Mouse (Mus musculus) forebrain, postnatal 0 days (tissue): ENCODE measurements at regions not wholly inside any gene's neighbourhood (a gene's known extent, or its start where the extent isn't known, plus 50 kb on each side); places are given as distances from the start of the nearest gene placed in this dataset.
A peak's percentile ranks its signal among the peaks of the same experiment; 100 is the strongest.

Source experiments
- ATAC-seq: fragments of 200-750 bp; cut with Nextera tagmentation; 2 replicates; pipeline ENCODE4 v1.8.0; 2017; ENCODE audit warnings: mild to moderate bottlenecking, moderate library complexity
- DNase-seq: peaks from one replicate; pipeline ENCODE4 v3.0.0-alpha.2; 2015
- H3K27ac ChIP-seq: fragments of 300-500 bp; sonication (generic); 2 replicates; pipeline ENCODE4 v1.5.1; 2014; ENCODE audit warnings: low read depth, mild to moderate bottlenecking, antibody characterized with exemption, low read length, moderate library complexity, mixed read lengths
- H3K27me3 ChIP-seq: fragments of 300-500 bp; sonication (generic); 2 replicates; pipeline ENCODE4 v1.6.1; 2014; ENCODE audit warnings: mild to moderate bottlenecking, low read length, mixed read lengths; ENCODE audit not compliant: insufficient read depth
- H3K36me3 ChIP-seq: fragments of 300-500 bp; sonication (generic); 2 replicates; pipeline ENCODE4 v1.6.1; 2014; ENCODE audit warnings: mild to moderate bottlenecking, moderate library complexity; ENCODE audit not compliant: insufficient read depth
- H3K4me1 ChIP-seq: fragments of 300-500 bp; sonication (generic); 2 replicates; pipeline ENCODE4 v1.6.1; 2014; ENCODE audit warnings: antibody characterized with exemption; ENCODE audit not compliant: insufficient read depth
- H3K4me2 ChIP-seq: fragments of 300-500 bp; sonication (generic); 2 replicates; pipeline ENCODE4 v1.6.1; 2014; ENCODE audit warnings: low read depth, mild to moderate bottlenecking, moderate library complexity
- H3K4me3 ChIP-seq: fragments of 300-500 bp; sonication (generic); 2 replicates; pipeline ENCODE4 v1.5.1; 2014; ENCODE audit warnings: low read depth, low read length, mixed read lengths
- H3K9ac ChIP-seq: fragments of 300-500 bp; sonication (generic); 2 replicates; pipeline ENCODE4 v1.6.1; 2014; ENCODE audit warnings: mild to moderate bottlenecking
- H3K9me3 ChIP-seq: fragments of 300-500 bp; sonication (generic); 2 replicates; pipeline ENCODE4 v1.6.1; 2016; ENCODE audit warnings: low read length
- CTCF ChIP-seq: sonication (generic); IDR thresholded peaks from 2 replicates; pipeline ENCODE4 v1.5.1; 2016; ENCODE audit warnings: antibody characterized with exemption, control low read depth, low read depth
- WGBS: fragments of 180-500 bp; shearing (Covaris S2); extraction: QIAGEN DNeasy Blood & Tissue Kit; methylation state at CpG from one replicate; pipeline ENCODE4 v1.1.7; 2014; 5-methylcytosine and 5-hydroxymethylcytosine counted together

- Histone ChIP-seq H3K9ac (no peak overlapping the region), H3K36me3 (no peaks in the 10 kb centered on the region), H3K27ac (no peak overlapping the region), H3K4me1 (no peaks in the 10 kb centered on the region), H3K4me3 (no peak overlapping the region), H3K9me3 (no peaks in the 10 kb centered on the region), H3K4me2 (no peak overlapping the region), H3K27me3 (no peaks in the 10 kb centered on the region)
- WGBS = 82% methylated on average over 2 of the region's 2 CpGs
- TF ChIP-seq CTCF = 0 out of 2 replicates have a peak, but pooled peaks have one; percentile 3
- no peak for ATAC-seq
- no peak for DNase-seq
These were observed 87.6 kb upstream of the Hand1 start for GRCm38 (mm10) chr11:57920263-57920662.

DNA sequence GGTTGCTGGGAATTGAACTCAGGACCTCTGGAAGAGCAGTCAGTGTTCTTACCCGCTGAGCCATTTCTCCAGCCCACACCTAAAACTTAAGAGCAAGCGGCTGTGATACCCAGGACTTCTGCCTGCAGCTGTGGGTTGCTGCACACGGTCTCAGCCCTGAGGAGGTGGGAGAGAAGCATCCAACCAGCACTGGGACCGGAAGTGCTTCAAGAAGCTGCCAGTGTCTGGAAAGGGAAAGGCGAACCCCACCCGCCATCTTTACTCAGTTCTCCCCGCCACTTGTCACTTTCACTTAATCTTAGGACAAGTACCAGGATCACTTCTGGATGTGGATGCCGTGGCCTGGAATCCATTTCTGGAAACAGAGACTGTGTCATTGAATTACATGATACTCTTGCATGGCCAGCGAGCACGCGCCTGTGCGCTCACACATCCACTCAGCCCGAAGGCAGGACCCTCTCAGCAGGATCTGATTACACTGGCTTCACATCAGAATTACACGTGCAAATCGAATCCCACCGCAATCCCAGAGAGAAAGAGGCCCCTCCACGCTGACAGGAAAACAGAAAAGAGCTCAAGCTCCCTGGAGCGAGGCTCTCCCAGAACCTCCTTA is 85.9 kb upstream of the Hand1 start:
- DNase-seq (no peak), ATAC-seq (no peak)
- Histone ChIP-seq H3K4me3 (no peak overlapping the region), H3K4me2 (no peak overlapping the region), H3K9ac (no peak overlapping the region), H3K27me3 (no peaks in the 10 kb centered on the region), H3K9me3 (no peaks in the 10 kb centered on the region), H3K4me1 (no peaks in the 10 kb centered on the region), H3K27ac (no peak overlapping the region), H3K36me3 (no peaks in the 10 kb centered on the region)
- WGBS = 88% methylated on average over 18 of the region's 18 CpGs
- TF ChIP-seq CTCF = no peak

DNA sequence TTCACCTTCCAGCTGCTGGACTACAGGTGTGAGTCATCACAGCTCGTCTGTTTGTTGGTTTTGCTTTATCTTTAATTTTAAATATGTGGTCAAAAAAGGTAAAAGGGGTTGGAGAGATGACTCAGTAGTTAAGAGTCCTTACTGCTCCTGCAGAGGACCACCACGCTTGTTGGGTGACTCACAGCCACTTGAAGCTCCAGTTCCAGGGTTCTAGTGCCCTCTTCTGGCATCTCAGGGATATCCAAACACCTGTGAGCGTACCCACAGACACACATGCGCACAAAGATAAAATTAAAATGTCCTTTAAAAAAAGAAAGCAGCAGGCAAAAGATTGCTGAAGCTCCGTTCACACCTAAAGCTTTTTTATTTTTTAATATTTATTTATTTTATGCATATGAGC is 85.4 kb upstream of the Hand1 start:
- ATAC-seq = no peak

GRCm38 (mm10) chr11:57916016-57916415 is 83.4 kb upstream of the Hand1 start:
- no peak overlapping the region for H3K4me2 ChIP-seq
- H3K27me3 ChIP-seq = no peaks in the 10 kb centered on the region
- WGBS = 49% methylated on average over 6 of the region's 6 CpGs
- no peaks in the 10 kb centered on the region for H3K9me3 ChIP-seq
- no peak overlapping the region for H3K4me3 ChIP-seq
- no peaks in the 10 kb centered on the region for H3K36me3 ChIP-seq
- DNase-seq = no peak
- TF ChIP-seq CTCF = no peak
- no peak for ATAC-seq
- no peak overlapping the region for H3K27ac ChIP-seq
- no peaks in the 10 kb centered on the region for H3K4me1 ChIP-seq
- H3K9ac ChIP-seq = no peak overlapping the region

More for the DNA sequence above, 85.4 kb upstream of the Hand1 start:
- H3K9ac ChIP-seq = no peak overlapping the region
- H3K36me3 ChIP-seq = no peaks in the 10 kb centered on the region
- H3K4me1 ChIP-seq = no peaks in the 10 kb centered on the region
- no peak for DNase-seq
- H3K4me3 ChIP-seq = no peak overlapping the region
- 75% methylated on average over 5 of the region's 5 CpGs for WGBS
- H3K27ac ChIP-seq = no peak overlapping the region
- H3K27me3 ChIP-seq = no peaks in the 10 kb centered on the region
- 0 out of 2 replicates have a peak, but pooled peaks have one; percentile 7 for TF ChIP-seq CTCF
- no peaks in the 10 kb centered on the region for H3K9me3 ChIP-seq
- no peak overlapping the region for H3K4me2 ChIP-seq

- Histone ChIP-seq H3K9me3 (no peaks in the 10 kb centered on the region), H3K9ac (no peak overlapping the region), H3K36me3 (no peaks in the 10 kb centered on the region), H3K4me2 (no peak overlapping the region), H3K4me1 (no peaks in the 10 kb centered on the region), H3K4me3 (no peak overlapping the region), H3K27me3 (no peaks in the 10 kb centered on the region), H3K27ac (no peak overlapping the region)
- ATAC-seq (no peak), DNase-seq (no peak)
- WGBS = 80% methylated on average over 3 of the region's 3 CpGs
- no peak for TF ChIP-seq CTCF
These were observed 81.4 kb upstream of the Hand1 start for GRCm38 (mm10) chr11:57913801-57914560.

- 62% methylated on average over 14 of the region's 14 CpGs for WGBS
- H3K9me3 ChIP-seq = no peaks in the 10 kb centered on the region
- no peak overlapping the region for H3K9ac ChIP-seq
- no peaks in the 10 kb centered on the region for H3K27me3 ChIP-seq
- DNase-seq (no peak), ATAC-seq (no peak)
- no peak overlapping the region for H3K27ac ChIP-seq
- H3K36me3 ChIP-seq = no peaks in the 10 kb centered on the region
- no peak overlapping the region for H3K4me3 ChIP-seq
- no peak overlapping the region for H3K4me2 ChIP-seq
- no peaks in the 10 kb centered on the region for H3K4me1 ChIP-seq
- no peak for TF ChIP-seq CTCF
These were observed 80.5 kb upstream of the Hand1 start for GRCm38 (mm10) chr11:57913020-57913699.
